Mouse (Mus musculus): Measurements from ENCODE around the gene Stk32b. TPM values are rescaled to one million over a fixed set of nuclear protein-coding genes. Genes with fewer than 3 reads are reported as not detected.

The Stk32b gene
- polyA plus RNA-seq, 1 experiment: 0.10 TPM

GRCm38 (mm10) chr5:37419028-37419427 lies 297.9 kb downstream of the Stk32b start:
- Histone ChIP-seq H3K4me1 (no peaks in the 10 kb centered on the region), H3K36me3 (replicated peaks; ENCODE audit: low read length) (no peaks in the 10 kb centered on the region), H3K4me3 (replicated peaks) (no peak overlapping the region), H3K27me3 (replicated peaks) (no peaks in the 10 kb centered on the region), H3K9me3 (no peaks in the 10 kb centered on the region)
- TF ChIP-seq GATA1 (IDR thresholded peaks at IDR 0.05; ENCODE audit: borderline replicate concordance, low read length): no peak

Other genes starting within 250 kb of the Stk32b start
- gene Cytl1, start 18.3 kb upstream of the Stk32b start, polyA plus RNA-seq (2012; ENCODE audit: insufficient read depth, low replicate concordance): not detected in 2 replicates
- gene Msx1, start 107.4 kb upstream of the Stk32b start, polyA plus RNA-seq (2012; ENCODE audit: insufficient read depth, low replicate concordance): not detected in 2 replicates